Mouse (Mus musculus): ENCODE data around the gene Magohb.

DNA sequence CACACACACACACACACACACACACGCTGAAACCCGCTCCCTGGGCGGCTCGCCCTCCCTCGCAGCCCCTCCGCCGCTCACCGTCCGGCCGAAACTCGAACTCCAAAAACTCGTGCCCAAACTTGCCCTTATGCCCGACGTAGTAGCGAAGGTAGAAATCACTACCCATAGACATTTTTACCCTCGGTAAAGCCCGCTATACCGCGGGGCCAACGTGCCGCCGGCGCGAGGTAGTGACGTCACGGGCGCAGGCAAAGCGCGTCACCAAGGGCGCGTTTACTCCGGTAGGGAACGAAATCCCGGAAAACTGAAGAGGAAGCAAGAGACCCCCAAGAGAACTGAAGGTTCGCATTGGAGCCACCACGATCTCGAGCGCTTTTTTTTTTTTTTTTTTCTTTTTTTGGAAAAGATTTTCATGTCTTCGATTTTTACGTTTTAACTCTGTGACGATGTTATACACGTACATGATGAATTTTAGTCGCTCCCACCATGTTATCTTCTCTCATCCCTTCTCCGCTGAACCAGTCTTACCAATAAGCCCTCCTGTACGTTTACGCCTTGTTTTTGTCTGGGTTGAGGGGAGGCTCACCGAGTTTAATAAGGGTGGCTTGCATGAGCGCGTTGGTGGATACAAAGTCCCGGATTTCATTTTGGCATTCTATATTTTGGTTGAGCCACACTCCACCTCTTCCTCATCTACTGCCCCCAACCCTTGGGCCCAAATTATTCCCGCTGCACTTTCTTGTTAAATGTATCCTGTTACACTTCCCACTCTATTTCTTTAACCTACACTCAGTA is at the start of gene Magohb:
- TF ChIP-seq CTCF (IDR thresholded peaks at IDR 0.05) (no peak), EP300 (IDR thresholded peaks at IDR 0.05; ENCODE audit: insufficient read depth, low read depth, low read length) (no peak), POLR2A (IDR thresholded peaks at IDR 0.05; ENCODE audit: insufficient read depth, low read depth, low read length) (peak; percentile 62)

Measured in heart, adult 2 months (tissue).